Mouse (Mus musculus) heart, embryonic 16.5 days (tissue): ENCODE data around the gene Cfl1. TPM values are rescaled to one million over a fixed set of nuclear protein-coding genes. Genes with fewer than 3 reads are reported as not detected.
A peak's percentile ranks its signal among the peaks of the same experiment; 100 is the strongest.

Experiments
- ATAC-seq: fragments of 200-750 bp; cut with Nextera tagmentation; replicated peaks from 2 replicates; pipeline ENCODE4 v1.8.0; 2017; ENCODE audit warnings: moderate number of reproducible peaks; ENCODE audit not compliant: insufficient read depth, low FRiP score; ENCODE audit errors: extremely low read depth
- H3K27ac ChIP-seq: fragments of 300-500 bp; sonication (generic); 2 replicates; pipeline ENCODE4 v1.5.1; 2014; ENCODE audit warnings: mild to moderate bottlenecking, low read length, control low read depth, moderate library complexity
- H3K27me3 ChIP-seq: fragments of 300-500 bp; sonication (generic); 2 replicates; pipeline ENCODE4 v1.6.1; 2014; ENCODE audit warnings: low read length, mixed read lengths; ENCODE audit not compliant: control insufficient read depth, insufficient read depth
- H3K36me3 ChIP-seq: fragments of 300-500 bp; sonication (generic); 2 replicates; pipeline ENCODE4 v1.6.1; 2014; ENCODE audit not compliant: control insufficient read depth, insufficient read depth
- H3K4me1 ChIP-seq: fragments of 300-500 bp; sonication (generic); 2 replicates; pipeline ENCODE4 v1.6.1; 2014; ENCODE audit warnings: low read length, mixed read lengths; ENCODE audit not compliant: control insufficient read depth, insufficient read depth
- H3K4me2 ChIP-seq: fragments of 300-500 bp; sonication (generic); 2 replicates; pipeline ENCODE4 v1.6.1; 2014; ENCODE audit warnings: low read depth, mild to moderate bottlenecking, control low read depth, low read length
- H3K4me3 ChIP-seq: fragments of 300-500 bp; sonication (generic); 2 replicates; pipeline ENCODE4 v1.5.1; 2014; ENCODE audit warnings: mild to moderate bottlenecking, control low read depth, low read length
- H3K9ac ChIP-seq: fragments of 300-500 bp; sonication (generic); 2 replicates; pipeline ENCODE4 v1.6.1; 2014; ENCODE audit warnings: low read length, control low read depth
- H3K9me3 ChIP-seq: fragments of 300-500 bp; sonication (generic); replicated peaks from 2 replicates; pipeline ENCODE4 v1.6.1; 2016; ENCODE audit warnings: low read length; ENCODE audit not compliant: control insufficient read depth
- WGBS: fragments of 180-500 bp; shearing (Covaris S2); extraction: QIAGEN DNeasy Blood & Tissue Kit; methylation state at CpG from one replicate; pipeline ENCODE4 v1.1.7; 2014; 5-methylcytosine and 5-hydroxymethylcytosine counted together
- polyA plus RNA-seq: library from polyadenylated mRNA; unstranded; fragments of >200 nt; fragmentation: Nextera tagmentation; extraction: Ambion mirVana; gene quantifications from 2 replicates; pipeline ENCODE4 v1.2.1, GENCODE M21; 2015

Gene Cfl1
- 1,696 and 1,829 TPM in 2 replicates for polyA plus RNA-seq

DNA sequence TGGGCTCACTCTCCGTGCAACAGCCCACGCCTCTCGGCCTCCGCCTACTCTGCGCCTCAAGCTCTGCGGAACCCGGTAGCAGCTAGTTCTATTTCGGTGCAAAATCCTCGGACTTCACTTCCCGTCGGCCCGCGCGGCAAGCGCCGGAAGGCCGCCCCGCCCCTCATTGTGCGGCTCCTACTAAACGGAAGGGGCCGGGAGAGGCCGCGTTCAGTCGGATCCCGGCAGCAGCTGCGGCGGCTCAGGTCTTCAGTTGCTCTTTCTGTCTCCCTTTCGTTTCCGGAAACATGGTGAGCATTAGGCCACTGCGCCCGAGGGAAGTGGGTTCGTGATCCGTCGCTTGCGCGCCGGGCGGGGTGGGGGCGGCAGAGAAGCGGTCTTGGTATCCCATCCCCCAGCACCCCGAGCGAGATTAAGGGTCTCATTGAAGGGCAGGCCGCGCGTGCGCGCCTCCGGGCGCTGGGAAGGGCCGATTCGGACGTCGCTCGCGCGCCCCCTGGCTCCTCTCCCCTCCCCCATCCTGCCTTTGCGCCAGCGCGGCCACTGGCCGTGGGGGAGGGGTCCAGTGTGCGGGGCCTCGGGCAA, at the start of gene Cfl1:
Cfl1 (plus strand) TSS at position 143 of the 585 bp plus-strand sequence.
- Histone ChIP-seq H3K36me3 (peaks cover 33% of the 10 kb centered on the region), H3K27me3 (no peaks in the 10 kb centered on the region), H3K4me3 (peak within 1 kb of the TSS; percentile 95), H3K4me2 (peak within 1 kb of the TSS; percentile 90), H3K9me3 (no peaks in the 10 kb centered on the region), H3K27ac (peak within 1 kb of the TSS; percentile 100), H3K9ac (peak within 1 kb of the TSS; percentile 98), H3K4me1 (peaks cover 34% of the 10 kb centered on the region)
- peak; percentile 61 for ATAC-seq
- WGBS = under 1% methylated on average over 60 of the region's 62 CpGs

GRCm38 (mm10) chr19:5444371-5444908, 45.8 kb upstream of the Cfl1 start:
- 59% methylated on average over 9 of the region's 9 CpGs for WGBS
- H3K9ac ChIP-seq = no peak overlapping the region
- H3K27ac ChIP-seq = no peak overlapping the region
- peaks cover 19% of the 10 kb centered on the region for H3K4me1 ChIP-seq
- H3K4me3 ChIP-seq = no peak overlapping the region
- ATAC-seq = no peak
- H3K36me3 ChIP-seq = no peaks in the 10 kb centered on the region
- no peak overlapping the region for H3K4me2 ChIP-seq
- H3K27me3 ChIP-seq = peaks cover 35% of the 10 kb centered on the region
- peaks cover 6% of the 10 kb centered on the region for H3K9me3 ChIP-seq

GRCm38 (mm10) chr19:5444954-5445353, 45.3 kb upstream of the Cfl1 start:
- Histone ChIP-seq H3K4me2 (no peak overlapping the region), H3K9ac (no peak overlapping the region), H3K27ac (no peak overlapping the region), H3K9me3 (peaks cover 6% of the 10 kb centered on the region), H3K27me3 (peaks cover 38% of the 10 kb centered on the region), H3K4me3 (no peak overlapping the region), H3K4me1 (peaks cover 19% of the 10 kb centered on the region), H3K36me3 (no peaks in the 10 kb centered on the region)
- no peak; the same call in 1 of the 2 replicates for ATAC-seq
- 34% methylated on average over 7 of the region's 7 CpGs for WGBS

GRCm38 (mm10) chr19:5445747-5446146, 44.5 kb upstream of the Cfl1 start:
- WGBS = 85% methylated on average over 5 of the region's 5 CpGs

GRCm38 (mm10) chr19:5447515-5448353, 42.5 kb upstream of the Cfl1 start, which contains the start of gene Fosl1:
Fosl1 (plus strand) TSS chr19:5447547.
- WGBS = under 1% methylated on average over 70 of the region's 70 CpGs
- no peak within 1 kb of the TSS for H3K27ac ChIP-seq
- H3K36me3 ChIP-seq = no peaks in the 10 kb centered on the region
- peak within 1 kb of the TSS; percentile 79 for H3K4me2 ChIP-seq
- H3K4me1 ChIP-seq = peaks cover 19% of the 10 kb centered on the region
- peaks cover 45% of the 10 kb centered on the region for H3K27me3 ChIP-seq
- H3K9ac ChIP-seq = peak within 1 kb of the TSS; percentile 58
- peak; percentile 42; the same call in 1 of the 2 replicates for ATAC-seq
- H3K4me3 ChIP-seq = peak within 1 kb of the TSS; percentile 53
- no peaks in the 10 kb centered on the region for H3K9me3 ChIP-seq

More at GRCm38 (mm10) chr19:5445747-5446146, 44.5 kb upstream of the Cfl1 start:
- ATAC-seq = no peak
- H3K4me3 ChIP-seq = no peak overlapping the region
- H3K4me1 ChIP-seq = peaks cover 19% of the 10 kb centered on the region
- no peak overlapping the region for H3K9ac ChIP-seq
- no peaks in the 10 kb centered on the region for H3K9me3 ChIP-seq
- H3K27me3 ChIP-seq = peaks cover 45% of the 10 kb centered on the region
- H3K36me3 ChIP-seq = no peaks in the 10 kb centered on the region
- no peak overlapping the region for H3K4me2 ChIP-seq
- no peak overlapping the region for H3K27ac ChIP-seq

- Histone ChIP-seq H3K4me3 (peak overlapping the region; percentile 53), H3K27ac (no peak overlapping the region), H3K27me3 (peaks cover 45% of the 10 kb centered on the region), H3K4me1 (peaks cover 19% of the 10 kb centered on the region), H3K4me2 (peak overlapping the region; percentile 79), H3K9ac (peak overlapping the region; percentile 58; the same call in 1 of the 2 replicates), H3K9me3 (no peaks in the 10 kb centered on the region), H3K36me3 (no peaks in the 10 kb centered on the region)
- ATAC-seq = no peak
- 5% methylated on average over 36 of the region's 36 CpGs for WGBS
Measured at GRCm38 (mm10) chr19:5448354-5449150, 41.7 kb upstream of the Cfl1 start.

DNA sequence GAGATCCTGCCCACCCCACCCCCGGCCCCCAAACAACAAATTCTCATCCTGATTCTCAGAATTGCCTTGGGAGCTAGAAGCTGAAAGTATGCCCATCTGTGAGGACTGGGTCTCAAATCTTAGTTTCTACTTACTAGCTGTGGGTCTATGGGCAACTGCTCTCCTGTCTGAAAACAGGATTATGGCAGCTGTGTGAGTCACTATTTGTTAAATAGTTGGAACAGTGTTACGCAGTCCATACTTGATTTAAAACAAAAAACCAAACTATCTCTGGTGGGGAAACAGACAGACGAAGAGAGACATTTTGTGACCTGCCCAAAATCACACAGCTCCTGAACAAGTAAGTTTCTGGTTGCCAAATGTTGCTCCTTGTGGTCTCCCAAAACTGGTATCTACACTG, 40.6 kb upstream of the Cfl1 start:
- H3K27me3 ChIP-seq = peaks cover 40% of the 10 kb centered on the region
- H3K36me3 ChIP-seq = no peaks in the 10 kb centered on the region
- no peak for ATAC-seq
- H3K9ac ChIP-seq = no peak overlapping the region
- H3K4me3 ChIP-seq = no peak overlapping the region
- peaks cover 19% of the 10 kb centered on the region for H3K4me1 ChIP-seq
- H3K4me2 ChIP-seq = no peak overlapping the region
- no peaks in the 10 kb centered on the region for H3K9me3 ChIP-seq
- no peak overlapping the region for H3K27ac ChIP-seq
- WGBS = 76% methylated on average over 3 of the region's 3 CpGs

DNA sequence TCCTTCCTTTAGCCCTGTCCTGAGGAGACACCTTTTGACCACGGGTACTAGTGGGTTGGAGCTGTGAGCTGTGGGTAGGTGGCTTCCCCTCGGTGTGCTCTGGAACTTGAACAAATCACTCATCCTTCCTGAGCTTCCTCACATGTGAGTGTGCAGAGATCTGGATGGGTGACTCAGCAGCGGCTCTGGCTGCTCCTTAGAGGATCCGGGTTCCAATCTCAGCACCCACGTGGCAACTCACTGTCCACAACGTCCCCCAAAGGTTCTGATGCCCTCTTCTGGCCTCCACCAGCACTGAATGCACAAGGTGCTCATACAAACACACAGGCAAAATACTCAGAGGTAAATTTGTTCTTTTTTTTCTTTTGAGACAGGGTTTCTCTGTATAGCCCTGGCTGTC, 38.5 kb upstream of the Cfl1 start:
- Histone ChIP-seq H3K4me1 (peaks cover 34% of the 10 kb centered on the region), H3K36me3 (no peaks in the 10 kb centered on the region), H3K27ac (no peak overlapping the region), H3K9ac (no peak overlapping the region), H3K4me3 (no peak overlapping the region), H3K4me2 (no peak overlapping the region), H3K9me3 (no peaks in the 10 kb centered on the region), H3K27me3 (peaks cover 29% of the 10 kb centered on the region)
- 67% methylated on average over 6 of the region's 6 CpGs for WGBS
- ATAC-seq = no peak
